Mouse (Mus musculus) liver, embryonic 18 days (tissue): ENCODE measurements around the gene Bcl9. TPM values are rescaled to one million over a fixed set of nuclear protein-coding genes. Genes with fewer than 3 reads are reported as not detected.

ENCODE experiments used
- polyA plus RNA-seq: library from polyadenylated mRNA; depleted of rRNA; stranded (reverse); fragments of >200 nt; gene quantifications from 2 replicates; pipeline ENCODE4 v1.2.3, GENCODE M21; 2012; rRNA removed

Gene Bcl9
- 2.2 and 2.5 TPM in 2 replicates for polyA plus RNA-seq

DNA sequence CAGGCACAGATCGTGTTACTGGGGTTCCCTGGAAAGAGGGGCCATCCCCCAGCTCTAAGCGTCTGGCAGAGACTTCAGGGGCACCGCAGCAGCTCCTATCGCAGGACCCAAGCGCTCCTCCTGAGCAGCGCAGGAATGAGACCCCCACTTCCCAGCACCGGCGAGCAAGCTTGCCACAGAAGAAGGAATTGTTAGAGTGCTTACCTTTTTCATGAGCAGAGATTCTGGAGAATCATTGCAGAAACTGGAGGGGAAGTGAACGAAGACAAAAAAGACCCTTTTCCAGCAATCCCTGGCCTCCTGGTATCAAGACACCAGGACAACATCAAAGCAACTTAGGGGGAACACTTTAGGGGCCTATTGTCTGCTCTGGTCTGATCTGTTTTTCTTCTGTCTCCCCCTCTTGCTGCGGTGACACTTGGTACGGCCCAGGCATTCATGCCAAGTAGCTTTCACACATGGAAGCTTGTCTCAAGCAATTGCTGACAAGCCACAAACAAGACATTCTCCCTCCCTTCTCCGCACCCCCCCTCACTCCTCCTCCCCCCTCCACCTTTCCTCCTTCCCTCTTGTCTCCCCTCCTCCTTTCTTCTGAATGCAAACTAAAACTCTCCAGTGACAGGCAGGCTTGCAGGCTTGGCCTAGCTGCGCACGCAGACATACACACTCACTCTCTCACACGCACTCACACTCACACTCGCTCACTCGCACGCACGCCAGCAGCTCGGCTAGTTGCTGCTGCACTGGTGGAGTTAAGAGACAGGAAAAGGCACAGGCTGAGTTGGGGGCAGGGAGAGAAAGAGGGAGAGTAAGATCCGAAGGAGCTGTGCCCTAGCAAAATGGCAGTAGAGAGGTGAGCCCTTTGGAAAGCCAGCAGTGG lies at the start of gene Bcl9:
Gene Bcl9 (minus strand): TSS at position 365 of the 880 bp plus-strand sequence.

DNA sequence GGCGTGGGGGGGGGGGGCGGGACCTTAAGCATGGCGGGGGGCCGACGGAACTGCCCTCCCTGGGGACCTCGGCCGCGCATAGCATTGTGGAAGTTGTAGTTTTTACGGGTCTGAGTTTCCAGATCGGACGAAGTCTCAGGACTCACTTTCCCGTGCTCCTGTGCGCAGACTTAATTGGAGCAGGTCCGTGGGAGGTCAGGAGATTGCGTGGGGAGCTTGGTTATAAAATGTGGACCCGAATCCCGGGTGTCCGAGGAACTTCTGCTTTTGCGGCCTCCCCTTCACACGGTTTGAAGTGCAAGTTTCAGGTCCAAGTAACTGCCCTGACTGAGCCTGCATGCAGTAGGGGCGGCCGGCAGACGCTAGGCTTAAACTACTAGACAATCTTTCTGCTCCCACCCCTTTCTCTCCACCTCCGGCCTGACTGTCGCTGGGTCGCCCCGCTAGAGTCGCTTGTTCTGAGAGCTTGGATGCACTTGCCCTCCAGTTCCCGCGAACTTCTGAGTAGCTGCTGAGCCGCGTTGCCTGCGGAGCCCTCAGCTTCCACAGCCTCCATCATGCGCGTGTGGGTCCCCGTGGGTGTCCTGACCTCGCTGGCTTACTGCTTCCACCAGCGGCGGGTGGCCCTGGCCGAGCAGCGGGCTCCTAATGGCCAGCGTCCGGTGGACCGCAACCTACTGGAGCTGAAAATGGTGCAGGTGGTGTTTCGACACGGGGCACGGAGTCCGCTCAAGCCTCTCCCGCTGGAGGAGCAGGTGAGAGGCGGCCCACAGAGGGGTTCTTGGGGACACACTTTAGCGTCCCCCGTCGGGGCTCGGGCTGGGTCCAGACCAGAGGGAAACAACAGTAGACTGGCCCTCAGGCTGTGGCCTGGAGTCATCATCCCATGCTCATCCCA lies 138.9 kb downstream of the Bcl9 start, which contains the start of gene Acp6:
Gene Acp6 (plus strand): TSS at position 167 of the 898 bp plus-strand sequence.

Other genes starting within 250 kb of the Bcl9 start
- 19.4 and 20.5 TPM in 2 replicates for gene Acp6, start 139.1 kb downstream of the Bcl9 start, polyA plus RNA-seq
- not detected in 2 replicates for gene Olfr1402, start 124.1 kb upstream of the Bcl9 start, polyA plus RNA-seq